Mouse (Mus musculus): ENCODE measurements at regions not wholly inside any gene's neighbourhood (a gene's known extent, or its start where the extent isn't known, plus 50 kb on each side); places are given as distances from the start of the nearest gene placed in this dataset.
A peak's percentile ranks its signal among the peaks of the same experiment; 100 is the strongest.

GRCm38 (mm10) chr13:59317458-59318005, 267.5 kb downstream of the Agtpbp1 start:
- Histone ChIP-seq H3K4me2 (no peak overlapping the region), H3K27me3 (ENCODE audit: insufficient read depth, low read length) (no peaks in the 10 kb centered on the region), H3K27ac (ENCODE audit: low read depth) (no peak overlapping the region), H3K4me1 (ENCODE audit: insufficient read depth) (no peaks in the 10 kb centered on the region), H3K36me3 (ENCODE audit: insufficient read depth) (no peaks in the 10 kb centered on the region), H3K4me3 (ENCODE audit: low read depth, low read length) (no peak overlapping the region), H3K9me3 (ENCODE audit: low read depth, low read length) (no peaks in the 10 kb centered on the region), H3K9ac (no peak overlapping the region)
- WGBS, result 58% methylated on average over 16 of the region's 16 CpGs
- DNase-seq, result no peak
- no peak for ATAC-seq (ENCODE audit: insufficient read depth)
- no peak for TF ChIP-seq CTCF (IDR thresholded peaks at IDR 0.05; ENCODE audit: low read depth)

- H3K9ac ChIP-seq, result no peak overlapping the region
- no peak overlapping the region for H3K4me2 ChIP-seq
- no peaks in the 10 kb centered on the region for H3K4me1 ChIP-seq (ENCODE audit: insufficient read depth)
- whole genome bisulfite sequencing, result 45% methylated on average over 3 of the region's 3 CpGs
- H3K27ac ChIP-seq (ENCODE audit: low read depth), result no peak overlapping the region
- no peak for TF ChIP-seq CTCF (IDR thresholded peaks at IDR 0.05; ENCODE audit: low read depth)
- H3K36me3 ChIP-seq (ENCODE audit: insufficient read depth), result no peaks in the 10 kb centered on the region
- ATAC-seq (ENCODE audit: insufficient read depth) (no peak), DNase-seq (no peak)
- no peak overlapping the region for H3K4me3 ChIP-seq (ENCODE audit: low read depth, low read length)
- no peaks in the 10 kb centered on the region for H3K27me3 ChIP-seq (ENCODE audit: insufficient read depth, low read length)
- H3K9me3 ChIP-seq (ENCODE audit: low read depth, low read length), result no peaks in the 10 kb centered on the region
Measured at GRCm38 (mm10) chr13:59315811-59316210, 269.2 kb downstream of the Agtpbp1 start.

GRCm38 (mm10) chr13:59314419-59314818, 270.6 kb downstream of the Agtpbp1 start:
- Histone ChIP-seq H3K4me3 (ENCODE audit: low read depth, low read length) (no peak overlapping the region), H3K27ac (ENCODE audit: low read depth) (no peak overlapping the region), H3K9ac (no peak overlapping the region), H3K36me3 (ENCODE audit: insufficient read depth) (no peaks in the 10 kb centered on the region), H3K4me2 (no peak overlapping the region), H3K4me1 (ENCODE audit: insufficient read depth) (no peaks in the 10 kb centered on the region), H3K27me3 (ENCODE audit: insufficient read depth, low read length) (no peaks in the 10 kb centered on the region), H3K9me3 (ENCODE audit: low read depth, low read length) (no peaks in the 10 kb centered on the region)
- no peak for ATAC-seq (ENCODE audit: insufficient read depth)
- TF ChIP-seq CTCF (IDR thresholded peaks at IDR 0.05; ENCODE audit: low read depth), result peak; percentile 67
- DNase-seq, result peak; percentile 46
- WGBS, result 68% methylated on average over 1 of the region's 1 CpGs

GRCm38 (mm10) chr13:59313725-59314330, 271.2 kb downstream of the Agtpbp1 start:
- H3K4me2 ChIP-seq, result no peak overlapping the region
- H3K36me3 ChIP-seq (ENCODE audit: insufficient read depth), result no peaks in the 10 kb centered on the region
- DNase-seq (no peak), ATAC-seq (ENCODE audit: insufficient read depth) (no peak)
- no peak for TF ChIP-seq CTCF (IDR thresholded peaks at IDR 0.05; ENCODE audit: low read depth)
- no peak overlapping the region for H3K27ac ChIP-seq (ENCODE audit: low read depth)
- H3K9ac ChIP-seq, result no peak overlapping the region
- H3K4me1 ChIP-seq (ENCODE audit: insufficient read depth), result no peaks in the 10 kb centered on the region
- 86% methylated on average over 7 of the region's 7 CpGs for WGBS
- H3K4me3 ChIP-seq (ENCODE audit: low read depth, low read length), result no peak overlapping the region
- H3K27me3 ChIP-seq (ENCODE audit: insufficient read depth, low read length), result no peaks in the 10 kb centered on the region
- H3K9me3 ChIP-seq (ENCODE audit: low read depth, low read length), result no peaks in the 10 kb centered on the region

GRCm38 (mm10) chr13:59292905-59293304, 292.1 kb downstream of the Agtpbp1 start:
- H3K4me3 ChIP-seq (ENCODE audit: low read depth, low read length), result no peak overlapping the region
- DNase-seq (no peak), ATAC-seq (ENCODE audit: insufficient read depth) (no peak)
- TF ChIP-seq CTCF (IDR thresholded peaks at IDR 0.05; ENCODE audit: low read depth), result no peak
- H3K4me2 ChIP-seq, result no peak overlapping the region
- 5% methylated on average over 5 of the region's 5 CpGs for WGBS
- no peak overlapping the region for H3K27ac ChIP-seq (ENCODE audit: low read depth)
- H3K36me3 ChIP-seq (ENCODE audit: insufficient read depth), result no peaks in the 10 kb centered on the region
- H3K9ac ChIP-seq, result no peak overlapping the region
- H3K27me3 ChIP-seq (ENCODE audit: insufficient read depth, low read length), result no peaks in the 10 kb centered on the region
- H3K4me1 ChIP-seq (ENCODE audit: insufficient read depth), result no peaks in the 10 kb centered on the region
- H3K9me3 ChIP-seq (ENCODE audit: low read depth, low read length), result no peaks in the 10 kb centered on the region

GRCm38 (mm10) chr13:59289127-59289526, 295.9 kb downstream of the Agtpbp1 start:
- no peak for ATAC-seq (ENCODE audit: insufficient read depth)
- Histone ChIP-seq H3K4me2 (no peak overlapping the region), H3K4me1 (ENCODE audit: insufficient read depth) (no peaks in the 10 kb centered on the region), H3K27ac (ENCODE audit: low read depth) (no peak overlapping the region), H3K9me3 (ENCODE audit: low read depth, low read length) (no peaks in the 10 kb centered on the region), H3K9ac (no peak overlapping the region), H3K36me3 (ENCODE audit: insufficient read depth) (no peaks in the 10 kb centered on the region), H3K4me3 (ENCODE audit: low read depth, low read length) (no peak overlapping the region), H3K27me3 (ENCODE audit: insufficient read depth, low read length) (no peaks in the 10 kb centered on the region)
- peak; percentile 12 for DNase-seq
- WGBS, result 62% methylated on average over 11 of the region's 11 CpGs
- peak; percentile 36 for TF ChIP-seq CTCF (IDR thresholded peaks at IDR 0.05; ENCODE audit: low read depth)

GRCm38 (mm10) chr13:59281199-59281598, 303.8 kb downstream of the Agtpbp1 start:
- Histone ChIP-seq H3K4me1 (ENCODE audit: insufficient read depth) (no peaks in the 10 kb centered on the region), H3K4me3 (ENCODE audit: low read depth, low read length) (no peak overlapping the region), H3K27me3 (ENCODE audit: insufficient read depth, low read length) (no peaks in the 10 kb centered on the region), H3K9me3 (ENCODE audit: low read depth, low read length) (no peaks in the 10 kb centered on the region), H3K36me3 (ENCODE audit: insufficient read depth) (no peaks in the 10 kb centered on the region), H3K4me2 (no peak overlapping the region), H3K27ac (ENCODE audit: low read depth) (no peak overlapping the region), H3K9ac (no peak overlapping the region)
- DNase-seq (no peak), ATAC-seq (ENCODE audit: insufficient read depth) (no peak)
- 80% methylated on average over 5 of the region's 5 CpGs for WGBS
- TF ChIP-seq CTCF (IDR thresholded peaks at IDR 0.05; ENCODE audit: low read depth), result peak; percentile 50

Measured in lung, embryonic 14.5 days (tissue).